Mouse (Mus musculus): ENCODE results near the gene Tmtc3.

GRCm38 (mm10) chr10:100521617-100522016, 34.5 kb upstream of the Tmtc3 start:
- TF ChIP-seq CTCF (IDR thresholded peaks at IDR 0.05; ENCODE audit: low read depth) (no peak), EP300 (IDR thresholded peaks at IDR 0.05; ENCODE audit: low read depth) (no peak)

Data from liver, postnatal 0 days (tissue).